Mouse (Mus musculus): ENCODE measurements around the gene Fbxo5.

DNA sequence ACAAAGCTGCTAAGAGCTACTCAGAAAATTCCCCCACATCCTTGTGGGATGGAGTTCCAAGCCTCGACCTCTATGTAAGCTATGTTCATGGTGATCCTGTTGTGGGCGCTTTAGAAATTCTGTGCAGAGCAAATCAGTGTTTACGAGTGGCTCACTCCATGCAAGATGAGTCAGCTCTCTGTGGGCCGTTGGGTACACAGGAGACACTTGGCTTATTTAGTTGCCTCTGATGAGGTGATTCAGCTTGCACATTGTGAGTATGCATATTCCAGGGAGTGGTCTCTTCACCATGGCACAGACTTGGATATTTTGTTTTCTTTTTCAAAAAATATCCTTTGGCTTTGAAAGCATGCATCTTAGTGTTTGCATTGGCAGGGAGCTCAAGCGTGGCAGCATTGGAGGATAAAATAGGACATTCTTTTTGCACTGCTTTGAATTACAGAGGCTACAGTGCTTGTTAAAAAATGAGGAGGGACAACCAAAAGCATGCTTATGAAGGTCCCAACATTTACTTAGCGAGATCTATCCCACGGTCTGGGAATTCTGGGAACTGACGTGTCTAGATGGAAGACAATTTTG is 48.0 kb upstream of the Fbxo5 start:
- TF ChIP-seq CTCF (IDR thresholded peaks at IDR 0.05; ENCODE audit: extremely low read depth, insufficient read depth, insufficient read length, insufficient replicate concordance) (no peak), POLR2A (IDR thresholded peaks at IDR 0.05; ENCODE audit: low read depth, low read length) (no peak)

Measured in spleen, adult 2 months (tissue).